Mouse (Mus musculus) liver (tissue): ENCODE results near the gene Ccdc183.

Source experiments
- DNase-seq: peaks from one replicate; pipeline ENCODE4 v3.0.0-alpha.2; 2020; ENCODE audit warnings: mixed read lengths

The Ccdc183 gene

DNA sequence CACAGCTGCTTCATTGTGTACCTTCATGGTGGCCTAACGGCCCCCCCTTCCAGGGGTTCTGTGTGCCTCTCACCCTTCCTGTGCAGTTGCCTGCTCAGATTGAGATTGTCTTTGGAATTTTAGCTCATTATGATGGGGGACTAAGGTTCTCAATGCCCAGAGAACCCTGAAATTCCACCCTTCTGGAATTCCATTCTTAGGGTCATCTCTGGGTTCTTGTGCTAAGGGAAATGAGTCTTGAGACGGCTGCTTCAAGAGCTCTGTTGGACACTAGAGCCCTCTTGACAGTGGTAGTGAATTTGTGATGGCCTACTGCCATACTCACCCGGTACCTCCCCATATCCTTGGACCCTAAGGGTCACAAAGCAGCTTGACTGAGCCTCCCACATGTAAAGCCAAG lies at the start of gene Ccdc183:
Ccdc183 (minus strand) TSS at position 101 of the 400 bp plus-strand sequence.
- no peak for DNase-seq

GRCm38 (mm10) chr2:25666516-25666915 lies 49.0 kb upstream of the Ccdc183 start:
- DNase-seq, result no peak

DNA sequence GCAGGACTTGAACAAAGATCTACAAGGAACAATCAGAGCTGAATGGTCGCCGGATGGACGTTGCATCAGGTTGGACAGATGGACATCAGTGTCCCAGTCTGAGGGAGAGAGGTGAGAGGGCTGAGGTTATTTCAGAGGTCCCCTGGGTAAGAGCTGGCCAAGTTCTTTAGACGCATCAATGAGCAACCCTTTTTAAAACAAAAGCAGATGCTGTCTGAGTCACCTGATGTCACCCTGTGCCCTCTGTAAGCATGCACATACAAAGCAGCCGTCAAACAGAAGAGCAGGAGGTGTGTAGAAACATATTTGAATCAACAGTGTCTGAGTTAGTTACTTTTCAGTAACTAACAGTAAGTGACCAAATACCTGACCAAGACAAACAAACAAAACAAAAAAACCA lies 46.6 kb upstream of the Ccdc183 start:
- no peak for DNase-seq

- DNase-seq, result peak; percentile 46
Observed at GRCm38 (mm10) chr2:25663511-25663910, 46.0 kb upstream of the Ccdc183 start.

DNA sequence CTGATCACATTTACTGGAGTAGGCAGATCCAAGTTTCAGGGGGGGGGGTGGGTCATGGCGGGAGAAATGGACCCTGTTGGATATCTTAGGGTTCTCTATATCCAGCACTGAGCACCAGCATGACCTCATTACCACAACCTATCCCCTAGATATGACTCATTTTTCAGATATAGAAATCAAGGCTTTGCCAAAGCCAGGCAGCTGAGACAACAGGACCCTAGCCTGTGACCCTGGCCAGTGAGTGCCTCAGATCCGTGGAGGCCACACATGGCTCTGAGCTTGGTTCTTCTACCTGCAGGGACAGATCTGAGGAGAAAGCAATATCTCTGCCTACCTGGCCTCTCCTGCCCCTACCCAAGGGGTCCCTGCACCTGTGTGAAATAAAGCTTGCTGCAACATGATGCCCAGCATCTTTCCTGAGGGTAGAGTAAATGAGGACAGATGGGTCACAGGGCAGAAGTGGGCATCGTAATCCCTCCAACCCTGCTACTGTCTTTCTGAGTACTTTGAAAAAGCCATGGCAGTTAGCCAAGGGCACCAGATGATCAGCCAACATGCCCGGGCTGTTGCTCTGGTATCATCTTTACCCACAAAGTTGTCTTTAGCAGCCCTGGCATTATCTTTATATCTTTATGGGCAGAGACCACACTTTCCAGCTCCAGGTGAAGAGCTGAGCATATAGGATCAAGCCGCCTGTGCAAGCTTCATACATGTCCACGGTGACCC lies 43.9 kb upstream of the Ccdc183 start:
- no peak for DNase-seq

DNA sequence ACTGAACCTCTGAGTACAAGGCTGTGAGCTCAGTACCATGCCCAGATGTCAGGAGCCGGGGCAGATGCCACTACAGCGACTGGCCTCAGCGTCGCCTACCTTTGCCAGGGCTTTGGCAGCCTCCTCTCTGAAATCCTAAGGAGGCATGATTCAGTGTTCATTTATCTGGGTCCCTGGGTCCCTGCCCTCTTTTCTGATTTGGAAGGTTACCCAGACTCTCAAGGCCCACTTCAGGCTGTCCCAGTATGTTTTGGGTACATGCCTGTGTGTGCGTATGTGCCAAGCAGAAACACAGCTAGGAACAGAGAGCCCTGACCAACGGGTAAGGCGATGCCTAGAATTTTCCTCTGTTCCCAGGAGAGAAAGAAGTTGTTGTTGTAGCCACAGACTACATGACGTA lies 42.8 kb upstream of the Ccdc183 start:
- no peak for DNase-seq

DNA sequence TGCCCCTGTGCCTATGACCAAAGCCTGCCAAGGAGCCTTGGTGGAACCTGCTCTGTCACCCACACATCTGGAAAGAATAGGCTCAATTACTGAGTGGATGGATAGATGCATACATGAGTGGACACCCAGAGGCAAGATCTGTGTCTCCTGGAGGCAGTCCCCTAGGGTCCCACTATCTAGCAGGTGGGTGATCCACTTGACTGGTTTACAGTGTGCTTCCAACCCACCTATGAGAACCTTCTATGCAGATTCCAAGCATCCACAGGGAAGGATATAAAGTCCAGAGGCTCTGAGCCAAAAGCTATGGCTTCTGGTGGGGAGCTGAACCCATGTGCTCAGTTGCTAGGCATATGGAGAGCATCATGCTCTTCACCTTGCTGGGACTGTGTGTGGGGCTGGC lies 40.2 kb upstream of the Ccdc183 start, which contains the start of gene Lcn5:
Lcn5 (plus strand) TSS at position 301 of the 400 bp plus-strand sequence.
- DNase-seq, result no peak

GRCm38 (mm10) chr2:25657246-25657645 lies 39.8 kb upstream of the Ccdc183 start:
- no peak for DNase-seq

GRCm38 (mm10) chr2:25656691-25657090 lies 39.2 kb upstream of the Ccdc183 start:
- no peak for DNase-seq

DNA sequence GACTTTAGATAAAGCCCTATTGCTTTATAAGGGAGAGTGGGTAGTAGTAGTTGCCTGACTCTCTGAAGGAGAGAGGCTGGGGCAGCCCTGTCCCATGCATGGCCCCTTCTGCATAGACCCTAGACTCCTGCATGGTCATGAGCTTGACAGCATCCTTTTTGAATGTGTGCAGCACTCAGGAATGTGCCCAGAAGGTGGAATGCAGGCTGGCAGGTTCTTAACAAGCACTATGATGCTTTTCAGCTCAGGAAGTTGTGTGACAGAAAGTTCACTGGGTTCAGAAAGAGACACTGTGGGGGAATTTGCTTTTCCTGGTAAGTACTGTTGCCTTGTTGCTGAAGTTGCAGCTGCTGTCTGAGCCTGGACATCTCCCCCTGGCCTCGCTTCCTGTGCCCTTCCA lies 37.0 kb upstream of the Ccdc183 start:
- no peak for DNase-seq

GRCm38 (mm10) chr2:25652902-25653301 lies 35.4 kb upstream of the Ccdc183 start, which contains the start of gene Lcn8:
TSS of gene Lcn8 (plus strand) at chr2:25653120.
- no peak for DNase-seq

DNA sequence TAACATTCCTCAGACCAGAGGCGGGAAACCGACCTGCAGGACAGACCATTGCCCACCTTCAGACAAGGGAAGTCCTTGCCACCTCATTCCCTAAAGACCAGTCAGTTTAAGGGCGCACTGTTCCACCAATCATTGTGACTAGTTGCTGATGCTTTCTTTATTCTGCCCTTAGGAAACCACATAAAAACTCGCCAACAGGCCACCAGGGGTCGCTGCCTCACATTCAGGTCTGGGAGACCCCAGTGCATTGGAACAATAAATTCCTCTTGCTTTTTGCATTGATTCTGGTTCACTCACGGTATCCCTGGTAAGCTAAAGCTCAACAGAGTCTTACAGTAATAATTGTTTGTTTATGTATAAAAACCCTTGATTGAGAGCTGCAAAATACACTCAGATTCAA lies 22.4 kb upstream of the Ccdc183 start:
- DNase-seq, result peak; percentile 35

DNA sequence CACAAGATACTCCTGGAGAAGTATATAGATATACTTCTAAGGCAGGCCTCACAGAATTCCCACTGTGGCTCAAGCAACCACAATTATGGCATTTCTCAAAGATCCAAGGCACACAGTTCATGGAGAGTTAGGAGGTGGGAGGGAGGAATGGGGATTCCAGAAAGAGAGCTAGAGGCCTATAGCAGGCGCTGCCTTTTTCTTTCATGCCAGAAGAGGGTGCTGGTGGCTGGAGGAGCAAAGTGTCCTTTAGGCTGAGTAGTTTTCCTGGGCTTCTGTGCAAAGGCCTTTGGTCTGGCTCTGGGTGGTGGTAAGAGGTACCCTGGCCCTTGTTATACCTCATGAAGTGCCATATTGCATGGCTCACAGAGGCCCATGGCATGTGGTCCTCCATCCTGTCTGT lies 16.6 kb upstream of the Ccdc183 start:
- DNase-seq, result no peak

DNA sequence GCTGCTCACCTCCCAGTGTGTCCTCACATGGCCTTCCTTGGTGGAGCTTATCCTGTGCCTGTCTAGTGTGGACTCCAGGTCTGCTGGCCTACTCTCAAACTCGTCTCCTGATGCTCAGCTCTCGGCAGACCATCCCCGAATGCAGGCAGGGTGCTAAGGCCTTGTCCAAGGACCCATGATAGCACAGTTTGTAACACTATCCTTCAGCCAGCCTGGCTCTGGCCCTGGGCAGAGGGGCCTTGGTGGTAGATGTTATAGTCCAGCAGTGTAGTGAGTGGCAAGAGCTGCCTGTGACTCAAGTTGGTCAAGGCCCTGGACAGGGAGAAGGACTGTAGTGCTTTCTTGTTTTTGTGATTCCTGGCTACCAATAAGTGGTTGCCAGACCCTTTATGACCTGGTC lies 16.1 kb upstream of the Ccdc183 start:
- no peak for DNase-seq

DNA sequence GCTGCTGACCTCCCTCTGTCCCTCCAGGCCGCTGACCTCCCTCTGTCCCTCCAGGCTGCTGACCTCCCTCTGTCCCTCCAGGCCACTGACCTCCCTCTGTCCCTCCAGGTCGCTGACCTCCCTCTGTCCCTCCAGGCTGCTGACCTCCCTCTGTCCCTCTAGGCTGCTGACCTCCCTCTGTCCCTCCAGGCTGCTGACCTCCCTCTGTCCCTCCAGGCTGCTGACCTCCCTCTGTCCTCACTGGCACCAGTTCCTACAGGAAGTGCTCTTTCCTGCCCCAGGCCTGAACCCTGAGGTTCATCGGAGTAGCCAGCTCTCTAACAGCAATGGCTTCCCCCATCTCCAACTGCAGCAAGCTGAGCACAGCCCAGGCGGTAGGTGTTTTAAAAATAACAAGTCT lies 11.3 kb upstream of the Ccdc183 start:
- peak; percentile 29 for DNase-seq

- DNase-seq, result no peak
Observed at GRCm38 (mm10) chr2:25627811-25628210, 10.3 kb upstream of the Ccdc183 start, which contains the start of gene Fcna. TSS of gene Fcna (minus strand) at chr2:25628030.

GRCm38 (mm10) chr2:25625986-25626385 lies 8.5 kb upstream of the Ccdc183 start:
- no peak for DNase-seq

GRCm38 (mm10) chr2:25621229-25622200 lies 4.0 kb upstream of the Ccdc183 start, which contains the start of gene Tmem141:
TSS of gene Tmem141 (minus strand) at chr2:25622005.
- DNase-seq, result peak; percentile 83

- no peak for DNase-seq
Observed at GRCm38 (mm10) chr2:25620852-25621228, 3.4 kb upstream of the Ccdc183 start.

DNA sequence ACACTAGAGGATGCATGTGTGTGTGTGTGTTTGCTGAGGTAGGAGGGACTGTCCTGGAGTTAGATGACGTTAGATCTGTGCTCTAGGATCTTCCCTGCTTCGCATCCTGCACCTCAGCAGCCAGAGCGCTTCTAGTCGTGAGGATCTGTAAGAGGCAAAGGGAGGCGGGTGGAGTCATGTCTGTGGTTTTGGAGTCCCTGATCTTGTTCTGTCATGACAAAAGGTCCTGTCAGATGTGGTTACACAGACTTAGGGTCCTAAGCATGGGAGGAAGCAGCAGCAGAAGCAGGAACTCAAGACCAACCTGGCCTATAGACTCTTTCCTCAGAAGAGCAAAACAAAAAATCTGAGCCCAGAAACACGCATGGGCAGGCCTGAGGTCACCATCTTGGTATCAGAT lies 2.9 kb upstream of the Ccdc183 start:
- no peak for DNase-seq

DNA sequence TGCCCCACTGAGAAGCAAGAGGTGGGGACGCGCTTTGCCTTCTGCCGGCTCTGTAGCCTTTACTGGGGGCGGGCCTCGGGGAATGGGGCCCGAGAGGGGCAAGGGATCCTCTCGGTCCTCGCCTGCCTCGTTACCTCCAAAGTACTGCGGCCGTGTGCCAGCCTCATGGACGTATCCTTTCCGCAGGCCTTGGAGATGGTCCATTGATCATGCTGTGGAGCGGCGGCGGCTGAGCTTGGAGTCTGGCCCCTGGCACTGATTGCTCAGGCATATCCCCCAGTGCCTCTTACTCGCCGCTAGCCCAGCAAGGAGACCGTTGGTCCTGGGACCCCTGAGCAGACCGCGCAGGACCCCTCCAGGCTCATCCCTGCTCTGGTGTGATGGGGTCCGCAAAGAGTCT lies 1.1 kb downstream of the Ccdc183 start:
- no peak for DNase-seq

DNA sequence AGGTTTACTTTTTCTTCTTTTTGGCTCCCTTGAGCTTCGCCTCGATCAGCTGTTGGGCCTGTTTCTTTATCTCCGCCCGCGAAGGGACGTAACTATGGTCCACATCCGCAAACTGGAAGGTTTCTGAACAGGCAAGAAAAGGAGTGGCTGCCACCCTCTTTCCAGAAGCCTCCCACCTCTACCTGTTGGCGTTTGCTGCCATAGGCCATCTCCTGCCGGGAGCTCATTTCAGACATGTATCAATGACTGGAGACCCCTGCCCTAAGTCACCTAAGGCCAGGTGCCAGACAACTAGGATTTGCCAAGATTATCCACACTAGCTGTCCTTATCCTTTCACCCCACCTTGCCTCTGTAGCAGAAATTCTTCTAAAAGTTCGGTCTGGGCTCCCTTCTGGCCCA lies 8.8 kb downstream of the Ccdc183 start:
- DNase-seq, result no peak

- peak; percentile 88 for DNase-seq
Observed at GRCm38 (mm10) chr2:25607761-25608622, 9.5 kb downstream of the Ccdc183 start, which contains the start of gene Rabl6. TSS of gene Rabl6 (minus strand) at chr2:25608521.
